Mouse (Mus musculus): ENCODE data around the gene Nlgn1. TPM values are rescaled to one million over a fixed set of nuclear protein-coding genes. Genes with fewer than 3 reads are reported as not detected.

Nlgn1 gene
- polyA plus RNA-seq, 1 experiment from 2014 or later: not detected

DNA sequence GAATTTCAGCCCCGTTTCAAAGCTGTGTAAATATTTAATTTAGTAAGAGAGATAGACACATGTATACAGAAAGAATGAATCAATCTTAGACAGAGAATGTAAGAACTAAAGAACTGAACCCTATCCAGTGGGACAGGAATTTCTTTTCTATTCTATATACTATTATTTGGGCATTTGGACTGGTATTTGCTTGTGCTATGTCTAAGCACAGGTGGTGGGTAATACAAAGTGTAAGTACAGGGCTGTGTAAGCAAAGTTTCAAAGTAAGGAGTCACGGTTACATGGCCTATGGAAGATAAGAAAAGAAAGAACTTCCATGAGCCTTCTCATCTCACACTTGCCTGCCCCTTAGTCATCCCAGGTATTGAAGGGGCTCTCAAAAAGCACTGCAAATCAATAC lies 624.9 kb downstream of the Nlgn1 start:
- H3K27me3 ChIP-seq (ENCODE audit: insufficient read depth, low read length): no peaks in the 10 kb centered on the region
- no peak overlapping the region for H3K4me3 ChIP-seq (ENCODE audit: low read depth, low read length)
- H3K4me1 ChIP-seq (ENCODE audit: insufficient read depth): no peaks in the 10 kb centered on the region
- DNase-seq (no peak), ATAC-seq (no peak)
- H3K27ac ChIP-seq (ENCODE audit: low read depth): no peak overlapping the region
- TF ChIP-seq CTCF (IDR thresholded peaks at IDR 0.05; ENCODE audit: low read depth): no peak
- TF ChIP-seq EP300 (IDR thresholded peaks at IDR 0.05; ENCODE audit: low read depth): no peak
- no peaks in the 10 kb centered on the region for H3K36me3 ChIP-seq (replicated peaks; ENCODE audit: insufficient read depth, low read length)
- 47% methylated on average over 2 of the region's 2 CpGs for WGBS (ENCODE audit: insufficient replicate concordance)
- H3K4me2 ChIP-seq (ENCODE audit: low read depth, low read length): no peak overlapping the region
- no peaks in the 10 kb centered on the region for H3K9me3 ChIP-seq (ENCODE audit: low read length)
- H3K9ac ChIP-seq (replicated peaks): no peak overlapping the region

DNA sequence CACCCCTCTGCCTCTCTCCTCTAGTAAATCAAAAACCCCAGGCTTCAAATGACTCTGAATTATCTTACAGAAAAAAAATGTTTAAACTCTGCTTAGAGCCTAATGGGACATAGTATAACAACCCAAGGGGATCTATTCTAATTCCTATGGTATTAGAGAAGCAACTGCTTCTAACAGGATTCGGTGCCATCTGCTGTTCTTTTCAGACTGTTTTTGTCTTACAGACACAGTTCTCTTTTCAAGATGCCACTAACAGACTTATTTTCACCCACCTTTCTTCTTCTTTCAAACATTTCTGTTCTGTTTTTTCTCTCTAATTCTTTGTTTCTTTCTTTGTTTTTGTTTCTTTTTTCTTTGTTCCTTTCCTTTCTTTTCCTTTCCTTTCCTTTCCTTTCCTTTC lies 635.0 kb downstream of the Nlgn1 start:
- Histone ChIP-seq H3K27me3 (ENCODE audit: insufficient read depth, low read length) (no peaks in the 10 kb centered on the region), H3K4me1 (ENCODE audit: insufficient read depth) (no peaks in the 10 kb centered on the region), H3K36me3 (replicated peaks; ENCODE audit: insufficient read depth, low read length) (no peaks in the 10 kb centered on the region), H3K9me3 (ENCODE audit: low read length) (no peaks in the 10 kb centered on the region), H3K9ac (replicated peaks) (no peak overlapping the region), H3K27ac (ENCODE audit: low read depth) (no peak overlapping the region), H3K4me2 (ENCODE audit: low read depth, low read length) (no peak overlapping the region), H3K4me3 (ENCODE audit: low read depth, low read length) (no peak overlapping the region)
- DNase-seq (no peak), ATAC-seq (no peak)
- TF ChIP-seq EP300 (IDR thresholded peaks at IDR 0.05; ENCODE audit: low read depth): no peak
- TF ChIP-seq CTCF (IDR thresholded peaks at IDR 0.05; ENCODE audit: low read depth): no peak
- WGBS (ENCODE audit: insufficient replicate concordance): 68% methylated on average over 1 of the region's 1 CpGs

GRCm38 (mm10) chr3:25688789-25689464 lies 643.3 kb downstream of the Nlgn1 start:
- Histone ChIP-seq H3K9ac (replicated peaks) (no peak overlapping the region), H3K9me3 (ENCODE audit: low read length) (no peaks in the 10 kb centered on the region), H3K4me2 (ENCODE audit: low read depth, low read length) (no peak overlapping the region), H3K27me3 (ENCODE audit: insufficient read depth, low read length) (no peaks in the 10 kb centered on the region), H3K27ac (ENCODE audit: low read depth) (no peak overlapping the region), H3K36me3 (replicated peaks; ENCODE audit: insufficient read depth, low read length) (no peaks in the 10 kb centered on the region), H3K4me1 (ENCODE audit: insufficient read depth) (no peaks in the 10 kb centered on the region), H3K4me3 (ENCODE audit: low read depth, low read length) (no peak overlapping the region)
- ATAC-seq (no peak), DNase-seq (no peak)
- WGBS (ENCODE audit: insufficient replicate concordance): 69% methylated on average over 6 of the region's 6 CpGs
- TF ChIP-seq EP300 (IDR thresholded peaks at IDR 0.05; ENCODE audit: low read depth): no peak
- TF ChIP-seq CTCF (IDR thresholded peaks at IDR 0.05; ENCODE audit: low read depth): no peak

- Histone ChIP-seq H3K4me3 (ENCODE audit: low read depth, low read length) (no peak overlapping the region), H3K9me3 (ENCODE audit: low read length) (no peaks in the 10 kb centered on the region), H3K27ac (ENCODE audit: low read depth) (no peak overlapping the region), H3K4me2 (ENCODE audit: low read depth, low read length) (no peak overlapping the region), H3K4me1 (ENCODE audit: insufficient read depth) (no peaks in the 10 kb centered on the region), H3K9ac (replicated peaks) (no peak overlapping the region), H3K27me3 (ENCODE audit: insufficient read depth, low read length) (no peaks in the 10 kb centered on the region), H3K36me3 (replicated peaks; ENCODE audit: insufficient read depth, low read length) (no peaks in the 10 kb centered on the region)
- ATAC-seq: no peak
- TF ChIP-seq EP300 (IDR thresholded peaks at IDR 0.05; ENCODE audit: low read depth) (no peak), CTCF (IDR thresholded peaks at IDR 0.05; ENCODE audit: low read depth) (no peak)
- no peak for DNase-seq
- WGBS (ENCODE audit: insufficient replicate concordance): 66% methylated on average over 2 of the region's 2 CpGs
These were observed 648.6 kb downstream of the Nlgn1 start for GRCm38 (mm10) chr3:25683696-25684095.

DNA sequence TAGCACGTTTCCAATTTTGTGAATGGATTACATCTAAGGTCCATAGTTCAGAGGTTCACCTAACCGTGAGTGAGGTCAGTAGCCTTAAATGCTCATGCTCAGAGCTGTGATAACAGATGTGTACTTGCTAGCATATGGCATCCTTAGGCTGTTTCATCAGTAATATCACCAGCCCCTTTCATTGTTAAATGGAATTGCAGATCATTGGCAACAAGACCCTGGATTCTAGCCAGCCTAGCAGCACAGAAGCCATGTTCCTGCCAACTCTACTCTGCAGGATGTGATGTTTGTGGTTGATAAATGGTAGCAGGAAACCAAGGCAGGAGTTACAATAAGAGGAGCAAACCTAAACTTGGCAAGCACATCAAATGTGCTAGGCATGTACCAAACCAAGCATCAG lies 652.9 kb downstream of the Nlgn1 start:
- no peak overlapping the region for H3K9ac ChIP-seq (replicated peaks)
- WGBS (ENCODE audit: insufficient replicate concordance): 60% methylated on average over 2 of the region's 2 CpGs
- no peaks in the 10 kb centered on the region for H3K27me3 ChIP-seq (ENCODE audit: insufficient read depth, low read length)
- no peaks in the 10 kb centered on the region for H3K9me3 ChIP-seq (ENCODE audit: low read length)
- no peaks in the 10 kb centered on the region for H3K4me1 ChIP-seq (ENCODE audit: insufficient read depth)
- H3K4me3 ChIP-seq (ENCODE audit: low read depth, low read length): no peak overlapping the region
- no peak overlapping the region for H3K27ac ChIP-seq (ENCODE audit: low read depth)
- ATAC-seq (no peak), DNase-seq (no peak)
- no peak overlapping the region for H3K4me2 ChIP-seq (ENCODE audit: low read depth, low read length)
- TF ChIP-seq EP300 (IDR thresholded peaks at IDR 0.05; ENCODE audit: low read depth): no peak
- TF ChIP-seq CTCF (IDR thresholded peaks at IDR 0.05; ENCODE audit: low read depth): no peak
- no peaks in the 10 kb centered on the region for H3K36me3 ChIP-seq (replicated peaks; ENCODE audit: insufficient read depth, low read length)

- DNase-seq: no peak
These were observed 656.4 kb downstream of the Nlgn1 start for GRCm38 (mm10) chr3:25675888-25676287.

More at GRCm38 (mm10) chr3:25675888-25676287, 656.4 kb downstream of the Nlgn1 start:
- Histone ChIP-seq H3K4me2 (ENCODE audit: low read depth, low read length) (no peak overlapping the region), H3K27me3 (ENCODE audit: insufficient read depth, low read length) (no peaks in the 10 kb centered on the region), H3K4me3 (ENCODE audit: low read depth, low read length) (no peak overlapping the region), H3K36me3 (replicated peaks; ENCODE audit: insufficient read depth, low read length) (no peaks in the 10 kb centered on the region), H3K9ac (replicated peaks) (no peak overlapping the region), H3K27ac (ENCODE audit: low read depth) (no peak overlapping the region), H3K4me1 (ENCODE audit: insufficient read depth) (no peaks in the 10 kb centered on the region), H3K9me3 (ENCODE audit: low read length) (no peaks in the 10 kb centered on the region)
- WGBS (ENCODE audit: insufficient replicate concordance): 69% methylated on average over 10 of the region's 10 CpGs
- TF ChIP-seq CTCF (IDR thresholded peaks at IDR 0.05; ENCODE audit: low read depth) (no peak), EP300 (IDR thresholded peaks at IDR 0.05; ENCODE audit: low read depth) (no peak)
- no peak for ATAC-seq
